Mouse (Mus musculus) stomach, embryonic 15.5 days (tissue): ENCODE measurements around the gene H2-Ab1. TPM values are rescaled to one million over a fixed set of nuclear protein-coding genes. Genes with fewer than 3 reads are reported as not detected.
"Not testable (repeated sequence)": the region's sequence is repeated elsewhere in the genome, so short reads cannot be mapped to it uniquely, and the experiment has no call there.

ENCODE experiments used
- ATAC-seq: fragments of 200-750 bp; cut with Nextera tagmentation; 2 replicates; pipeline ENCODE4 v1.8.0; 2017; ENCODE audit warnings: low read depth, moderate number of reproducible peaks, moderate TSS enrichment; ENCODE audit not compliant: insufficient read depth, low FRiP score
- H3K27ac ChIP-seq: fragments of 300-500 bp; sonication (generic); 2 replicates; pipeline ENCODE4 v1.5.1; 2015; ENCODE audit warnings: mild to moderate bottlenecking, inconsistent platforms
- H3K27me3 ChIP-seq: fragments of 300-500 bp; sonication (generic); replicated peaks from 2 replicates; pipeline ENCODE4 v1.6.1; 2015; ENCODE audit warnings: inconsistent platforms
- H3K36me3 ChIP-seq: fragments of 300-500 bp; sonication (generic); 2 replicates; pipeline ENCODE4 v1.6.1; 2015; ENCODE audit warnings: inconsistent platforms
- H3K4me1 ChIP-seq: fragments of 300-500 bp; sonication (generic); 2 replicates; pipeline ENCODE4 v1.6.1; 2015; ENCODE audit warnings: inconsistent platforms
- H3K4me2 ChIP-seq: fragments of 300-500 bp; sonication (generic); 2 replicates; pipeline ENCODE4 v1.6.1; 2015; ENCODE audit warnings: mild to moderate bottlenecking, inconsistent platforms
- H3K4me3 ChIP-seq: fragments of 300-500 bp; sonication (generic); replicated peaks from 2 replicates; pipeline ENCODE4 v1.5.1; 2015; ENCODE audit warnings: inconsistent platforms
- H3K9ac ChIP-seq: fragments of 300-500 bp; sonication (generic); 2 replicates; pipeline ENCODE4 v1.6.1; 2015; ENCODE audit warnings: inconsistent platforms
- H3K9me3 ChIP-seq: fragments of 300-500 bp; sonication (generic); 2 replicates; pipeline ENCODE4 v1.6.1; 2016; ENCODE audit warnings: inconsistent platforms
- WGBS: fragments of 180-500 bp; shearing (Covaris S2); methylation state at CpG from one replicate; pipeline ENCODE4 v1.1.7; 2015; 5-methylcytosine and 5-hydroxymethylcytosine counted together
- polyA plus RNA-seq: library from polyadenylated mRNA; unstranded; fragments of >200 nt; fragmentation: Nextera tagmentation; extraction: Ambion mirVana; gene quantifications from 2 replicates; pipeline ENCODE4 v1.2.1, GENCODE M21; 2015

H2-Ab1 gene
- polyA plus RNA-seq = 13.3 and 18.1 TPM in 2 replicates

DNA sequence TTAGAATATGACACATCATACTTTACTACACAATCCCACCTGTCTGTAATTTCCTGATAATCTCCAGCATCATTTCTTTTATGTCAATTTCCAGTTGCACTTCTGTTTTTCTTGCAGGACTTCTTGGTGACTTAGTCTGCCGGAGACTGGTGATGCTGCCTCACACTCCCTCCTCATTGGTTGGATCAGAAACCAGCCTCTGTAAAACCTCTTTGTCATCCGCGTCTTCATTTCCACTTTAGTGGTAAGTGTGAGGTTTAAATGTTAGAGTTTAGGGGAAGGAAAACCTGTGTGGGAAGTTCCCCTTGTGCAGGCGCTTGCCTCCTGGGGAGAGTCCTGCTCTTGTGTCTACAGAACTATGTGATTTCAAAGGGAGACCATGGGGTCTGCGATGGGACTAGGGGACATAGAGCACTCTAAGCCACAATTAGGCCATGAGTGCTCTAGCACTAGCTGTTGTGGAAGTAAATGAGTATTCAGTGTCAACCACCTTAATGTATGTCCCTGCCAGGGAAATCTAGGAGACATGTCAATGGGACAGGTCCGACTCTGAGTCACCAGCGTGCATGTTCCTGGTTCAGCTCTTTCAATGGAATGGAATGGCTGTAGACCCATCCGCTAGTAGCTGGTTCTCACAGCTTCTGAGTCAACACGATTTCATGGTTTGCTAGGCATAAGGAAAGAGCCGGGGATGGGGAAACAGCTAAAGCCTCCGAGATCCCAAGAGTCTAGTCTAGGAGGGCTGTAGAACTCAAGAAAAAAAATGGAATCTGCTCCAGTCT lies at the start of gene H2-Ab1:
TSS of gene H2-Ab1 (plus strand) at position 96 of the 782 bp plus-strand sequence.
- Histone ChIP-seq H3K9ac (no peak within 1 kb of the TSS), H3K4me3 (no peak within 1 kb of the TSS), H3K9me3 (no peaks in the 10 kb centered on the region), H3K4me2 (no peak within 1 kb of the TSS), H3K4me1 (peaks cover 4% of the 10 kb centered on the region; the same call in 1 of the 2 replicates), H3K27ac (no peak within 1 kb of the TSS), H3K36me3 (no peaks in the 10 kb centered on the region), H3K27me3 (0 out of 2 replicates have a peak, but pooled peaks cover 10% of the 10 kb centered on the region)
- WGBS = 67% methylated on average over 11 of the region's 11 CpGs
- no peak for ATAC-seq

DNA sequence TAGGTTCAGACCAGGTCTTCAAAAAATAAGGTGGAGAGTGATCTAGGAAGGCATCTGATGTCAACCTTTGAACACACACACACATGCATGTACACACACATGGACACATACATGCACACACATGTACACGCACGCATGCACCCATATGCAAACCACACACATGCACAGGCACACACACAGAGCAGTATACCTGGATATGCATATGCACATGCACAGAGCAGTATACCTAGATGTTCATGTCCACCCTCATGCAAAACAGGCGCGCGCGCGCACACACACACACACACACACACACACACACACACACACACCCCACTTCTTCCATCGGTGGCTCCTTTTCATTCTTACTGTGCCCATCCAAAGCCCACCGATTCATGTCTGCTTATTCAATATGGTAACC lies 49.6 kb upstream of the H2-Ab1 start:
- Histone ChIP-seq H3K27ac (no peak overlapping the region), H3K27me3 (peaks cover 24% of the 10 kb centered on the region), H3K4me2 (no peak overlapping the region), H3K9ac (no peak overlapping the region), H3K4me1 (peaks cover 9% of the 10 kb centered on the region; the same call in 1 of the 2 replicates), H3K36me3 (no peaks in the 10 kb centered on the region), H3K4me3 (no peak overlapping the region), H3K9me3 (no peaks in the 10 kb centered on the region)
- ATAC-seq = no peak
- WGBS = 96% methylated on average over 9 of the region's 9 CpGs

DNA sequence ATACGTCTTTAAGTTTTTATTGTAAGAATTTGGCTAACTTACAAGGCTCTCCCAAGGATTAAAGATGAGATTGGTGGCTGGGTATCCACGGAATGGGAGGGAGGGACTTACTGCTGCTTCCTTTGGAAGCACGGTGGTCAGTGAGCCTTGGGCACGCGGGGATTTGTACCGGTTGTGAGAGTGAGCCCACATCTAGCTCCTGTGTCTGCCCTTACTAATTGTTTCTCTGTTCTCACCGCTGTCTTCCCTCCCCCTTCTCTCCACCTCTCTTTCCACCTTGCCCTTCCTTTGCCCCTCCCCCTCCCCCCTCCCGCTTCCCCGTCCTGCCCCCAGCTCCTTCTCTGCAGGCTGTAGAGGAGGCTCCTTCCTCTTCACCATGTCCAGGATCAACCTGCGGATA lies 49.1 kb upstream of the H2-Ab1 start:
- no peaks in the 10 kb centered on the region for H3K9me3 ChIP-seq
- 22% methylated on average over 10 of the region's 10 CpGs for WGBS

DNA sequence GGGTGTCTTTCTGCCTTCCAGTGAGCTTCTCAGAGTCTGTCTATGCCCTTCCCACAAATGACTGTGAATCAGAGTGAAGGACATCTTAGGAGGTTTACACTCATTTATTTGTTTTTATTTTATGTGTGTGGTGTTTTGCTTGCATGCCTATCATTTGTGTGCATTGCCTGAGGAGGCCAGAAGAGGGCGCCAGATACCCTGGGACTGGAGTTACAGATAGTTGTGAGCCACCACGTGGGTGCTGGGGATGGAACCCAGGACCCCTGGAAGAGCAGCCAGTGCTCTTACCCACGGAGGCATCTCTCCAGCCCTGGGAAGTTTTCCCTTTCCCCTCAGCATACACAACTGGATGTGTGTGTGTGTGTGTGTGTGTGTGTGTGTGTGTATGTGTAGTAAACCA lies 47.8 kb upstream of the H2-Ab1 start:
- H3K27me3 ChIP-seq = peaks cover 35% of the 10 kb centered on the region
- no peaks in the 10 kb centered on the region for H3K9me3 ChIP-seq
- H3K27ac ChIP-seq = no peak overlapping the region
- H3K9ac ChIP-seq = no peak overlapping the region
- no peak overlapping the region for H3K4me2 ChIP-seq
- 43% methylated on average over 3 of the region's 3 CpGs for WGBS
- ATAC-seq = no peak
- H3K4me3 ChIP-seq = no peak overlapping the region
- H3K4me1 ChIP-seq = peaks cover 9% of the 10 kb centered on the region; the same call in 1 of the 2 replicates
- H3K36me3 ChIP-seq = no peaks in the 10 kb centered on the region

More for the DNA sequence above, 49.1 kb upstream of the H2-Ab1 start:
- Histone ChIP-seq H3K27ac (no peak overlapping the region), H3K4me2 (no peak overlapping the region), H3K4me1 (peaks cover 9% of the 10 kb centered on the region; the same call in 1 of the 2 replicates), H3K9ac (no peak overlapping the region), H3K36me3 (no peaks in the 10 kb centered on the region), H3K27me3 (peaks cover 24% of the 10 kb centered on the region), H3K4me3 (no peak overlapping the region)
- ATAC-seq = no peak

DNA sequence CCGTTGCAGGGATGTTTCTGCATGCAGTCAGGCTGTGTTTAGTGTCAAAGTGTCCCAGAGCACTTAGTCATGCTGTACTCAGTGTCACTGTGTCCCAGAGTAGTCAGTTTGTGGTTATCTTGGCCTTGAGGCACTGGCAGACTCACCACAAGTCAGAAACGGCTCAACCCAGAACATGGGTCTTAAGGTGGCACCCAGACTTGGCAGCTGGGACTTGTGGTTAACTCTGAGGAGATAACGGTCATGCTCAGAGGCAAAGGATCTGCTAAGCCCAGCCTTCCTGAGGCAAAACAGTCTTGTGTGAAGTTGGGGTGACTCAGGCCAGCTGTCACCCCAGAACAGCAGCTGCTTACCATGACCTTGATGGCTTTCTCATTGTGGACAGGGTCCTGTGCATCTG lies 46.9 kb upstream of the H2-Ab1 start:
- no peak overlapping the region for H3K4me3 ChIP-seq
- no peak overlapping the region for H3K9ac ChIP-seq
- H3K27me3 ChIP-seq = peaks cover 38% of the 10 kb centered on the region
- ATAC-seq = no peak
- H3K36me3 ChIP-seq = no peaks in the 10 kb centered on the region
- no peak overlapping the region for H3K4me2 ChIP-seq
- 50% methylated on average over 3 of the region's 3 CpGs for WGBS
- no peaks in the 10 kb centered on the region for H3K9me3 ChIP-seq
- no peak overlapping the region for H3K27ac ChIP-seq
- H3K4me1 ChIP-seq = peaks cover 2% of the 10 kb centered on the region; the same call in 1 of the 2 replicates

DNA sequence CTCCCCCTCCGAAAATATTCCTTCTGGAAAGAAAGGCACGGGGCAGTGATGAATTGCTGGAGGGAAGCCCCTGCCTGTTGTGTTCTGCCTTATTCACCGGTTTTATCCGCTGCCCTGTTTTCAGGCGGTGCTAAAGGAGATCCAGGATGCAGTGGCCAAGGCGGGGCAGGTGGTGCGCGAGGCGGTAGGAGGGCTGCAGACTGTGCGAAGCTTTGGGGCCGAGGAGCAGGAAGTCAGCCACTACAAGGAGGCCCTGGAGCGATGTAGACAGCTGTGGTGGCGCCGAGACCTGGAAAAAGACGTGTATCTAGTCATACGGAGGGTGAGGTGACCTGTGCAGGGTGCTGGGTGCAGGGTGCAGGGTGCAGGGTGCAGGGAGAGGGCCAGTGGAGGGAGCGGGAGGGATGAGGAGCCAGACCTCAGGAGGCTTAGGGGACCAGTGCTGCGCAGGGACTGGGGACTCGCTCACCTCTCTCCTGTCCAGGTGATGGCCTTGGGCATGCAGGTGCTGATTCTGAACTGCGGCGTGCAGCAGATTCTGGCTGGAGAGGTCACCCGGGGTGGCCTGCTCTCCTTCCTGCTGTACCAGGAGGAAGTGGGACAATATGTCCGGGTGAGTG lies 45.6 kb upstream of the H2-Ab1 start:
- H3K9ac ChIP-seq = no peak overlapping the region
- peaks cover 30% of the 10 kb centered on the region for H3K27me3 ChIP-seq
- no peak overlapping the region for H3K4me2 ChIP-seq
- no peak overlapping the region for H3K27ac ChIP-seq
- H3K4me1 ChIP-seq = no peaks in the 10 kb centered on the region
- H3K4me3 ChIP-seq = no peak overlapping the region
- WGBS = 21% methylated on average over 23 of the region's 23 CpGs
- no peak for ATAC-seq
- H3K9me3 ChIP-seq = no peaks in the 10 kb centered on the region
- no peaks in the 10 kb centered on the region for H3K36me3 ChIP-seq

DNA sequence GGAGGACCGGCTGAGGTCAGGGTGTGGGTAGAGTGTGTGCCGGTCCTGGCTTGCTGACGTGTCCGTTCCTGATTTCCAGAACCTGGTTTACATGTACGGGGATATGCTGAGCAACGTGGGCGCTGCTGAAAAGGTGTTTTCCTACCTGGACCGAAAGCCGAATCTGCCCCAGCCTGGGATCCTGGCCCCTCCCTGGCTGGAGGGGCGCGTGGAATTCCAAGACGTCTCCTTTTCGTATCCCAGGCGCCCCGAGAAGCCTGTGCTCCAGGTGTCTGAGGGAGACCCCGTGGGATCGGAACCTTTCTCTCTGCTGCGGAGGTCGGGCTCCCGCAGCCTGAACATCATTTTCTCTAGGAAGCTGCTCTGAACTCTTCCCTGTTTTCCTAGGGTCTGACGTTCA lies 43.6 kb upstream of the H2-Ab1 start:
- no peaks in the 10 kb centered on the region for H3K9me3 ChIP-seq
- 0 out of 2 replicates have a peak overlapping the region, but pooled peaks have one; percentile 8 for H3K4me2 ChIP-seq
- no peak overlapping the region for H3K9ac ChIP-seq
- WGBS = 53% methylated on average over 21 of the region's 21 CpGs
- H3K4me3 ChIP-seq = no peak overlapping the region
- no peaks in the 10 kb centered on the region for H3K4me1 ChIP-seq
- no peaks in the 10 kb centered on the region for H3K36me3 ChIP-seq
- H3K27ac ChIP-seq = no peak overlapping the region
- no peak for ATAC-seq
- peaks cover 26% of the 10 kb centered on the region for H3K27me3 ChIP-seq

DNA sequence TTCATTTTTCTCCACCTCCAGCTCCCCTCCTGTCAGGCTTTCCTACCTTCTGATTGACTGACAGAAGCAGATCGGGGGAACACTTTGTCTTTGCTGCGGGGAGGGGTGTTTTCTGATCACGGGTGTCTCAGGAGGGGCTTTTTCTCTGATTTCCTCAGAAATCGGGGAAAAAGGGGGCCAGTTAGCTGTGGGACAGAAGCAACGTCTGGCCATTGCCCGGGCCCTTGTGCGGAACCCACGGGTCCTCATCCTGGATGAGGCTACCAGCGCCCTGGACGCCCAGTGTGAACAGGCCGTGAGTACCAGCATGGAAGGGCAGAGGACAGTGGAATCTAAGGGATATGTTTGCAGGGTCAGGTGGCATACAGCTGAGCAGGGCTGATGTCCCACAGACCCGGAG lies 42.3 kb upstream of the H2-Ab1 start:
- Histone ChIP-seq H3K27me3 (peaks cover 24% of the 10 kb centered on the region), H3K36me3 (no peaks in the 10 kb centered on the region), H3K9ac (no peak overlapping the region), H3K4me3 (no peak overlapping the region), H3K27ac (no peak overlapping the region), H3K9me3 (no peaks in the 10 kb centered on the region), H3K4me1 (no peaks in the 10 kb centered on the region), H3K4me2 (no peak overlapping the region)
- ATAC-seq = no peak
- 84% methylated on average over 12 of the region's 12 CpGs for WGBS

DNA sequence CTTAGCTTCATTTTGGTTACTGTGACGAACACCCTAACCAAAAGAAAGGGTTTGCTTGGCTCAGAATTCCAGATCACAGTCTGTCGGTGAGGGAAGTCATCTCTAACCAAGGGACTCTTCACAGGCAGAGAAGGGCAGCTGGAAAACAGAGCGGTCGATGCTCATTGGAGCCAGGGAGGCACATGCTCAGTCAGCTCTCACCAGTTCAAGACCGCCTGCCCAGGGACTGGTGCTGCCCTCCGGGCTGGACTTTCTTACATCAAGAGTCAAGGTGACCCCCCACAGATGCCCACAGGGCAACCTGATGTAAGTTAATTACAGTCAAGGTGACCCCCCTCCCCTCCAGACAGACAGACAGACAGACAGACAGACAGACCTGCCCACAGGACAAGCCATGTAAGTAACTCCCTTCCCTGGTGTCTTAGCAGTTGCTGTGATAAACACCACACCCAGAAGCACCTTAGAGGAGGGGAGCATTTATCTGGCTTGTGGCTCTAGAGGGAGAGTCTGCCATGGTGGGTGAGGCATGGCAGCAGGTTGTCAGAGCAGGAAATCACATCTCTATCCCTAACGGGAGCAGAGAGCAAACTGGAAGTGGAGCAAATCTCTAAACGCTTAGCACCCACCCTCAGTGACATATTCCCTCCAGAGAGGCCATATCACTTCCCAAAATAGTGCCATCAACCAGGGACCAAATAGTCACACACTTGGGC lies 40.1 kb upstream of the H2-Ab1 start:
- Histone ChIP-seq H3K36me3 (no peaks in the 10 kb centered on the region), H3K4me3 (no peak overlapping the region), H3K9me3 (no peaks in the 10 kb centered on the region), H3K4me2 (no peak overlapping the region), H3K4me1 (no peaks in the 10 kb centered on the region), H3K9ac (no peak overlapping the region), H3K27me3 (peaks cover 15% of the 10 kb centered on the region; the same call in 1 of the 2 replicates), H3K27ac (no peak overlapping the region)
- WGBS = 83% methylated on average over 8 of the region's 8 CpGs
- no peak for ATAC-seq

DNA sequence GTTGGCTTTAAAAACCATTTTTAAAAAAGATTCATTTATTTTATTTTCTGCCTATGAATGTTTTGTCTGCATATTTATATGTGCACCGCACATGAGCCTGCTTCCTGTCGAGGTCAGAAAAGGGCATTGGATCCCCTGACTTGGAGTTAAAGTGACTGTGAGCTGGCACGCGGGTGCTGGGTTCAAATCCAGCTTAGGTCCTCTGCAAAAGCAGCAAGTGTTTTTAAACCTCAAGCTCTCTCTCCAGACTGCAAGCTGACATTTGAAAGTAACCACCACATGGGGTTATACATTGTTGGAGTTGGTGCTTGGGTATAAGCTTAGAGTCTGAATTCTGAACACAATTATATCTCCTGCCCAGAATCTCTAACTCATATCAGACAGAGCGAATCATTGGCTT lies 39.5 kb upstream of the H2-Ab1 start:
- H3K4me3 ChIP-seq = no peak overlapping the region
- peaks cover 15% of the 10 kb centered on the region; the same call in 1 of the 2 replicates for H3K27me3 ChIP-seq
- H3K36me3 ChIP-seq = no peaks in the 10 kb centered on the region
- no peak for ATAC-seq
- H3K9ac ChIP-seq = no peak overlapping the region
- H3K4me2 ChIP-seq = no peak overlapping the region
- no peaks in the 10 kb centered on the region for H3K9me3 ChIP-seq
- WGBS = 88% methylated on average over 5 of the region's 5 CpGs
- no peak overlapping the region for H3K27ac ChIP-seq
- H3K4me1 ChIP-seq = no peaks in the 10 kb centered on the region

DNA sequence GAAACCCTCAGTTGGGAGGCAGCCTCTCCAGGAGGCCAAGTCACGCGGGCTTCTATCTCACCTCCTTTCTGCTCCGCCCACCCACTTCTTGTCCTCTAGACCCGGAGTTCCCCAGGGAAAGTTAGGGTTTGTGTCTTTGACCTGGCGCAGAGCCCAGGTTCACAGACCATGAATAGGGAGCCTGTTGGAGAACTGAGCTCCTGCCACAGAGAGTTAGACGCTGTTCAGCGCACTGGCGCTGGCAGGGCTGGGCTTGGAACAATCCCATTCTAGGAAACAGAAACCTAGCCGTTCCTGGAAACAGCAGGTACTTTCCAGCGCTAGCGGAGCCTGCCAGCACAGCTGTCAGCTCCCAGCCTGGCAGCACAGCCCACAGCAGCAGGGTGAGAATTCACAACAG lies 38.8 kb upstream of the H2-Ab1 start:
- Histone ChIP-seq H3K9ac (no peak overlapping the region), H3K9me3 (no peaks in the 10 kb centered on the region), H3K36me3 (no peaks in the 10 kb centered on the region), H3K4me3 (no peak overlapping the region), H3K4me2 (no peak overlapping the region), H3K4me1 (no peaks in the 10 kb centered on the region), H3K27me3 (peaks cover 14% of the 10 kb centered on the region; the same call in 1 of the 2 replicates), H3K27ac (no peak overlapping the region)
- ATAC-seq = no peak; the same call in 1 of the 2 replicates
- 85% methylated on average over 11 of the region's 11 CpGs for WGBS

DNA sequence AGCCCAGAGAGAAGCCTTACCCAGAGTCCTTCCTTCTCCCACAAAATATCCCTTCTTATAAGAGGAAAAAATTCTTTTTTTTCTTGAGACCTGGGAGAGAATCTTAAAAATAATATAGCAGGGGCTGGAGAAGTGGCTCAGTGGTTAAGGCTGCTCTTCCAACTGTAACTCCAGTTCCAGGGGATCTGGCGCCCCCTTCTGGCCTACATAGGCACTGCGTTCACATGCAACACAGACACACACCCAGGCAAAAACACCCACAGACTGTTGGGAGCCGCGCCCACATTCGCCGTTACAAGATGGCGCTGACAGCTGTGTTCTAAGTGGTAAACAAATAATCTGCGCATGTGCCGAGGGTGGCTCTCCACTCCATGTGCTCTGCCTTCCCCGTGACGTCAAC lies 38.4 kb upstream of the H2-Ab1 start:
- H3K27me3 ChIP-seq, H3K9me3 ChIP-seq, H3K27ac ChIP-seq, ATAC-seq, H3K4me1 ChIP-seq, H3K36me3 ChIP-seq, H3K4me3 ChIP-seq, H3K9ac ChIP-seq, H3K4me2 ChIP-seq: not testable (repeated sequence)
- 90% methylated on average over 9 of the region's 11 CpGs for WGBS
